Mouse (Mus musculus): Measurements from ENCODE around the gene Cyb561a3. TPM values are rescaled to one million over a fixed set of nuclear protein-coding genes. Genes with fewer than 3 reads are reported as not detected.

Gene Cyb561a3
- total and polyA plus RNA-seq, 3 experiments, result 7.6 to 14.3 TPM; not detected in 1

GRCm38 (mm10) chr19:10602247-10602769 lies 25.3 kb downstream of the Cyb561a3 start:
- Histone ChIP-seq H3K27ac (ENCODE audit: control insufficient read depth, low read depth, low read length) (peak overlapping the region; percentile 46), H3K4me3 (ENCODE audit: control insufficient read depth in 1 of 2, insufficient read depth in 1 of 2, low read depth in 2 of 2, low read length in 2 of 2) (peak overlapping the region; percentile 55 to 59), H3K27me3 (ENCODE audit: control insufficient read depth in 1 of 2, insufficient read depth in 2 of 2, low read length in 2 of 2) (no peaks in the 10 kb centered on the region), H3K36me3 (ENCODE audit: control insufficient read depth in 1 of 2, insufficient read depth in 2 of 2, low read length in 2 of 2) (peaks cover 4 to 18% of the 10 kb centered on the region in 2 experiments), H3K9ac (ENCODE audit: control insufficient read depth, low read depth, low read length, poor library complexity, severe bottlenecking) (peak overlapping the region; percentile 74), H3K4me1 (ENCODE audit: control insufficient read depth in 1 of 2, insufficient read depth in 2 of 2, low read length in 2 of 2) (peaks cover 8 to 19% of the 10 kb centered on the region in 2 experiments), H3K79me2 (ENCODE audit: control insufficient read depth, insufficient read depth, low read length, poor library complexity) (peaks cover 20% of the 10 kb centered on the region), H3K9me3 (replicated peaks; ENCODE audit: insufficient read depth, low read length) (no peaks in the 10 kb centered on the region)
- TF ChIP-seq MAX (IDR thresholded peaks at IDR 0.05; ENCODE audit: low read length) (0 out of 2 replicates have a peak, but pooled peaks have one; percentile 31), POLR2AphosphoS2 (IDR thresholded peaks at IDR 0.05; ENCODE audit: low read length) (no peak), SMC3 (IDR thresholded peaks at IDR 0.05; ENCODE audit: low read depth, low read length) (0 out of 2 replicates have a peak, but pooled peaks have one; percentile 1), EP300 (IDR thresholded peaks at IDR 0.05; ENCODE audit: low read depth in 1 of 2, low read length in 2 of 2) (peak in 1 of 2 experiments; percentile 42; a peak in 1 of 4 replicates), SIN3A (IDR thresholded peaks at IDR 0.05; ENCODE audit: low read length) (no peak), MXI1 (IDR thresholded peaks at IDR 0.05; ENCODE audit: low read depth, low read length) (peak; percentile 68; the same call in 1 of the 2 replicates), ZNF384 (IDR thresholded peaks at IDR 0.05; ENCODE audit: low read depth, low read length) (peak; percentile 86), ETS1 (IDR thresholded peaks at IDR 0.05; ENCODE audit: low read depth, low read length) (peak; percentile 56)
- peak; percentile 67 for DNase-seq (ENCODE audit: low read depth, low spot score)

GRCm38 (mm10) chr19:10602787-10603186 lies 25.8 kb downstream of the Cyb561a3 start:
- peaks cover 23% of the 10 kb centered on the region for H3K79me2 ChIP-seq (ENCODE audit: control insufficient read depth, insufficient read depth, low read length, poor library complexity)
- peaks cover 8 to 19% of the 10 kb centered on the region in 2 experiments for H3K4me1 ChIP-seq (ENCODE audit: control insufficient read depth in 1 of 2, insufficient read depth in 2 of 2, low read length in 2 of 2)
- peaks cover 4 to 22% of the 10 kb centered on the region in 2 experiments for H3K36me3 ChIP-seq (ENCODE audit: control insufficient read depth in 1 of 2, insufficient read depth in 2 of 2, low read length in 2 of 2)
- H3K9me3 ChIP-seq (replicated peaks; ENCODE audit: insufficient read depth, low read length), result no peaks in the 10 kb centered on the region
- H3K4me3 ChIP-seq (ENCODE audit: control insufficient read depth in 1 of 2, insufficient read depth in 1 of 2, low read depth in 2 of 2, low read length in 2 of 2), result peak overlapping the region; percentile 55 to 59
- DNase-seq (ENCODE audit: low read depth, low spot score), result peak; percentile 94
- H3K9ac ChIP-seq (ENCODE audit: control insufficient read depth, low read depth, low read length, poor library complexity, severe bottlenecking), result peak overlapping the region; percentile 85
- no peaks in the 10 kb centered on the region for H3K27me3 ChIP-seq (ENCODE audit: control insufficient read depth in 1 of 2, insufficient read depth in 2 of 2, low read length in 2 of 2)
- H3K27ac ChIP-seq (ENCODE audit: control insufficient read depth, low read depth, low read length), result peak overlapping the region; percentile 84
- no peak; the same call in 1 of the 2 replicates for TF ChIP-seq TCF12 (IDR thresholded peaks at IDR 0.05; ENCODE audit: low read depth, low read length)
- no peak for TF ChIP-seq JUND (IDR thresholded peaks at IDR 0.05; ENCODE audit: low read depth, low read length)
- TF ChIP-seq MYB (IDR thresholded peaks at IDR 0.05; ENCODE audit: low read depth, low read length), result no peak
- peak; percentile 75 for TF ChIP-seq RAD21 (IDR thresholded peaks at IDR 0.05; ENCODE audit: low read depth, low read length)
- peak; percentile 59 for TF ChIP-seq ZC3H11A (IDR thresholded peaks at IDR 0.05; ENCODE audit: low read depth, low read length)
- TF ChIP-seq GATA1 (IDR thresholded peaks at IDR 0.05; ENCODE audit: low read depth, low read length), result no peak
- TF ChIP-seq NRF1 (IDR thresholded peaks at IDR 0.05; ENCODE audit: insufficient read depth, low read depth, low read length, poor library complexity, severe bottlenecking), result no peak
- no peak for TF ChIP-seq USF1 (IDR thresholded peaks at IDR 0.05; ENCODE audit: low read depth, low read length)
- peak; percentile 77 for TF ChIP-seq SMC3 (IDR thresholded peaks at IDR 0.05; ENCODE audit: low read depth, low read length)
- TF ChIP-seq ZMIZ1 (IDR thresholded peaks at IDR 0.05; ENCODE audit: low read depth, low read length), result no peak
- TF ChIP-seq POLR2AphosphoS2 (IDR thresholded peaks at IDR 0.05; ENCODE audit: low read length), result no peak
- TF ChIP-seq KAT2A (conservative IDR thresholded peaks at IDR 0.05; ENCODE audit: low read depth, low read length), result no peak; the same call in 1 of the 2 replicates
- peak; percentile 28; the same call in 1 of the 2 replicates for TF ChIP-seq NELFE (IDR thresholded peaks at IDR 0.05; ENCODE audit: low read depth, low read length)
- peak; percentile 82 for TF ChIP-seq ZNF384 (IDR thresholded peaks at IDR 0.05; ENCODE audit: low read depth, low read length)
- peak; percentile 59; the same call in 1 of the 2 replicates for TF ChIP-seq ETS1 (IDR thresholded peaks at IDR 0.05; ENCODE audit: low read depth, low read length)
- TF ChIP-seq POLR2A (IDR thresholded peaks at IDR 0.05; ENCODE audit: control insufficient read depth in 1 of 2, insufficient read depth in 1 of 2, low read depth in 1 of 2, low read length in 2 of 2, poor library complexity in 1 of 2), result peak in 1 of 2 experiments; percentile 56; a peak in 2 of 4 replicates
- no peak; the same call in 1 of the 2 replicates for TF ChIP-seq MAX (IDR thresholded peaks at IDR 0.05; ENCODE audit: low read length)
- TF ChIP-seq MAZ (IDR thresholded peaks at IDR 0.05; ENCODE audit: low read depth, low read length), result no peak; the same call in 1 of the 2 replicates
- no peak for TF ChIP-seq MXI1 (IDR thresholded peaks at IDR 0.05; ENCODE audit: low read depth, low read length)
- no peak for TF ChIP-seq TAL1 (IDR thresholded peaks at IDR 0.05; ENCODE audit: low read length)
- no peak for TF ChIP-seq CHD1 (IDR thresholded peaks at IDR 0.05; ENCODE audit: low read depth, low read length)
- TF ChIP-seq EP300 (IDR thresholded peaks at IDR 0.05; ENCODE audit: low read depth in 1 of 2, low read length in 2 of 2), result no peak
- no peak for TF ChIP-seq CHD2 (IDR thresholded peaks at IDR 0.05; ENCODE audit: low read length)
- TF ChIP-seq CTCF (IDR thresholded peaks at IDR 0.05 in 2 of 3, conservative IDR thresholded peaks at IDR 0.05 in 1 of 3; ENCODE audit: control insufficient read depth in 1 of 3, insufficient read depth in 1 of 3, low read depth in 2 of 3, low read length in 3 of 3, poor library complexity in 1 of 3, severe bottlenecking in 1 of 3), result peak; percentile 92 to 95 (median 92)
- no peak for TF ChIP-seq E2F4 (IDR thresholded peaks at IDR 0.05; ENCODE audit: borderline replicate concordance, low read depth, low read length)
- no peak for TF ChIP-seq UBTF (IDR thresholded peaks at IDR 0.05; ENCODE audit: borderline replicate concordance, insufficient read depth, low read depth, low read length)
- TF ChIP-seq POLR2AphosphoS5 (IDR thresholded peaks at IDR 0.05; ENCODE audit: borderline replicate concordance, low read depth, low read length), result no peak
- no peak for TF ChIP-seq MAFK (IDR thresholded peaks at IDR 0.05; ENCODE audit: borderline replicate concordance, low read depth, low read length)
- no peak; the same call in 1 of the 2 replicates for TF ChIP-seq MYC (IDR thresholded peaks at IDR 0.05; ENCODE audit: low read depth, low read length)

All from MEL (cell line).